Mouse (Mus musculus) liver, embryonic 16.5 days (tissue): Measurements from ENCODE around the gene Gm20671. TPM values are rescaled to one million over a fixed set of nuclear protein-coding genes. Genes with fewer than 3 reads are reported as not detected.
"Not testable (repeated sequence)": the region's sequence is repeated elsewhere in the genome, so short reads cannot be mapped to it uniquely, and the experiment has no call there.

Experiments used
- ATAC-seq: fragments of 200-750 bp; cut with Nextera tagmentation; 2 replicates; pipeline ENCODE4 v1.8.0; 2017; ENCODE audit warnings: low read depth, mild to moderate bottlenecking, moderate number of reproducible peaks, moderate library complexity
- H3K27ac ChIP-seq: fragments of 300-500 bp; sonication (generic); 2 replicates; pipeline ENCODE4 v1.5.1; 2014; ENCODE audit warnings: mild to moderate bottlenecking, low read length
- H3K27me3 ChIP-seq: fragments of 300-500 bp; sonication (generic); 2 replicates; pipeline ENCODE4 v1.6.1; 2014; ENCODE audit warnings: low read depth, low read length, mixed read lengths; ENCODE audit not compliant: control insufficient read depth, insufficient read depth
- H3K36me3 ChIP-seq: fragments of 300-500 bp; sonication (generic); 2 replicates; pipeline ENCODE4 v1.6.1; 2014; ENCODE audit warnings: mild to moderate bottlenecking; ENCODE audit not compliant: control insufficient read depth, insufficient read depth
- H3K4me1 ChIP-seq: fragments of 300-500 bp; sonication (generic); 2 replicates; pipeline ENCODE4 v1.6.1; 2014; ENCODE audit warnings: low read depth, low read length, mixed read lengths; ENCODE audit not compliant: control insufficient read depth
- H3K4me2 ChIP-seq: fragments of 300-500 bp; sonication (generic); 2 replicates; pipeline ENCODE4 v1.6.1; 2014; ENCODE audit warnings: low read depth, low read length, mixed read lengths
- H3K4me3 ChIP-seq: fragments of 300-500 bp; sonication (generic); 2 replicates; pipeline ENCODE4 v1.5.1; 2014; ENCODE audit warnings: low read depth, mild to moderate bottlenecking, low read length
- H3K9ac ChIP-seq: fragments of 300-500 bp; sonication (generic); 2 replicates; pipeline ENCODE4 v1.6.1; 2014; ENCODE audit warnings: low read depth, low read length
- H3K9me3 ChIP-seq: fragments of 300-500 bp; sonication (generic); replicated peaks from 2 replicates; pipeline ENCODE4 v1.6.1; 2016; ENCODE audit warnings: low read length; ENCODE audit not compliant: control insufficient read depth
- WGBS: fragments of 180-500 bp; shearing (Covaris S2); extraction: QIAGEN DNeasy Blood & Tissue Kit; methylation state at CpG from one replicate; pipeline ENCODE4 v1.1.7; 2014; ENCODE audit not compliant: insufficient replicate concordance; 5-methylcytosine and 5-hydroxymethylcytosine counted together
- polyA plus RNA-seq: library from polyadenylated mRNA; unstranded; fragments of >200 nt; fragmentation: Nextera tagmentation; extraction: Ambion mirVana; gene quantifications from 2 replicates; pipeline ENCODE4 v1.2.1, GENCODE M21; 2015

The Gm20671 gene
- polyA plus RNA-seq, 1 experiment from 2014 or later = not detected

DNA sequence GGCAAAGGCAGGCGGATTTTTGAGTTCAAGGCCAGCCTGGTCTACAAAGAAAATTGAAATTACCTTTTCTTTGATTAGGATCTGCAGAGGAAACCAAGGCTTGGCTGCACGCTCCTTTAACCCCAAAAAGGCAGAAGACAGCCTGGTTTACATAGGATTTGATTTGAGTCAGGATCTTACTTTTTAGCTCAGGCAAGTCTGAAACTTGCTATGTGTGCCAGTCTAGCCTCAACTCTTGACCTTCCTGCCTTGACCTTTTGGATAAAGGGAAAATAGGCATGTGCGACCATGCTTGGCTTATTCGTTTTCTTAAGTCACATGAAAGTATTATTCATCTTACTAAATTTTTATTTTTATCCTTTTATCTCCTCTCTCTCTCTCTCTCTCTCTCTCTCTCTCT, 27.9 kb upstream of the Gm20671 start:
- H3K4me2 ChIP-seq = no peak overlapping the region; the same call in none of the 2 replicates
- no peaks in the 10 kb centered on the region for H3K9me3 ChIP-seq
- H3K9ac ChIP-seq = no peak overlapping the region
- WGBS = 71% methylated on average over 4 of the region's 4 CpGs
- peaks cover 3% of the 10 kb centered on the region; the same call in 1 of the 2 replicates for H3K36me3 ChIP-seq
- no peak overlapping the region for H3K4me3 ChIP-seq
- H3K4me1 ChIP-seq = peaks cover 25% of the 10 kb centered on the region
- no peaks in the 10 kb centered on the region for H3K27me3 ChIP-seq
- H3K27ac ChIP-seq = peak overlapping the region; percentile 77
- no peak for ATAC-seq

DNA sequence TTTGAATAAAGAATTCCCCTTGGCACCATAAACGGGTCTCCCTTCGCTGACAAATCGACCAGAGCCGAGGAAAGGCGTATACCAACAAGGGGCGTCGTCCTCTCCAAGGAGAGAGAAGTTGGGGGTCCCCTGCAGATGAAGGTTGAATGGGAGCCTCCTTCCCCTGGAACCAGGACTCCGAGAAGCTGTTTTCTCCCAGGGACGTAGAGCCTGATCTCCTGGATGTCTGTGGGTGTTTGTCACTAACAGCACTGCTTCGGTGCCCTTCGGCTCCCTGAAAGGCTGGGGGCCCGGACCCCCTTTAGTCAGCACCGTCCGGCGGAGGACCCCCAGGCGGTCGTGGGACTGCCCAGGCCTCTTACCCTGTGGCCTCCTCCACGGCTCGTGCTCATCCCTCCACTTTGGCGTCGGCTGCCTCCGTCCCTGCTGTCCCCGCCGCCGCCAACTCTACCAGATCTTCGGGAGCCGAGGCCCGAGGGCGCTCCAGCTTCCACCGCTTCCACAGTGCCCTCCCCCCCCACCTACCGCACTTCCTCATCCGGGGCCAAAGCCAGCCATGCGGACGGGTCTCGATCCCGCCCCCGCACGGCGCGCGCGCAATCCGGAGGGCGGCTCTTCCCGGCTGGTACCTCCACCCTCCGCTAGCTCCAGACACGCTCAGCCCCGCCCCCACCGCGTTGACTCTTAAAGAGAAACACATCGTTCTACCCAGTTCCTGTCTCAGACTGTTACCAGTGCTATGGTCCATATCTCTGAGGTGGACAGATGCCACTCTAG, 27.0 kb upstream of the Gm20671 start, which contains the start of gene Prr14l:
TSS of gene Prr14l (minus strand) at position 526 of the 777 bp plus-strand sequence.
- peak; percentile 97 for ATAC-seq
- Histone ChIP-seq H3K4me2 (peak within 1 kb of the TSS; percentile 81), H3K9ac (peak within 1 kb of the TSS; percentile 98), H3K27me3 (no peaks in the 10 kb centered on the region), H3K36me3 (peaks cover 3% of the 10 kb centered on the region; the same call in 1 of the 2 replicates), H3K9me3 (no peaks in the 10 kb centered on the region), H3K4me1 (peaks cover 30% of the 10 kb centered on the region), H3K27ac (peak within 1 kb of the TSS; percentile 86), H3K4me3 (peak within 1 kb of the TSS; percentile 94)
- under 1% methylated on average over 45 of the region's 51 CpGs for WGBS

DNA sequence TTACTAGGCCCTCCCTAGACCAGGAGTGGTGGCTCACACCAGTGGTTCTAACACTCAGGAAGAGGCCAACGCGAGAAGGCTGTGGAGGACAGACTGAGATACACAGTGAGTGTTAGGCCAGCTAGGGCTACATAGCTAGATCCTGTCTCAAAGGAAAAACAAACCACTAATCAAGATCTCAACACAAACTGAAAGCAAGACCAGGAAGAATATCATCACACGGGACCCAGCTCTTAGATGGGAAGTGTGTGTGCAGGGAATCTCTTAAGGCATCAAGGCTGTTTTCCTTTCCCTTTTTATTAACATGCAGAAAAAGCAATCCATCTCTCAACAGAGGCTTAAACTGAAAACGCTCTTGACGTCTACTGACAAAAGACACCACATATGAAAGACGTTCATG, 25.1 kb upstream of the Gm20671 start:
- peak overlapping the region; percentile 46 for H3K9ac ChIP-seq
- no peak for ATAC-seq

DNA sequence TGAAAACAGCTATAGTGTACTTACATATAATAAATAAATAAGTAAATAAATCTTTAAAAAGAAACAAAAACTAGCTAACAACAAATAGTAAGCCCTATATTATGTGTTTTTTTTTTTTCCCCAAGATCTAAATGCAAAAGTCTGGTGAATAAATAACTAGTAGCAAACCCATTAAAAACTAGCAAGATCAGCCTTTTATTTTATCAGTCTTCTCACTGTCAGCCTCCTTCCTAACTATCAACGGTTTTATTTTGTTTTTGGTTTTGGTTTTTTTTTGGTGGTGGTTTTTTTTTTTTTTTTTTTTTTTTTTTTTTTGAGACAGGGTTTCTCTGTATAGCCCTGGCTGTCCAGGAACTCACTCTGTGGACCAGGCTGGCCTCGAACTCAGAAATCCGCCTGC, 22.7 kb upstream of the Gm20671 start:
- not testable (repeated sequence) for H3K4me2 ChIP-seq, H3K9ac ChIP-seq
- WGBS = 80% methylated on average over 3 of the region's 3 CpGs

More for the DNA sequence above, 25.1 kb upstream of the Gm20671 start:
- Histone ChIP-seq H3K27ac (peak overlapping the region; percentile 70), H3K36me3 (peaks cover 3% of the 10 kb centered on the region; the same call in 1 of the 2 replicates), H3K27me3 (no peaks in the 10 kb centered on the region), H3K4me2 (peak overlapping the region; percentile 81), H3K4me3 (peak overlapping the region; percentile 94), H3K9me3 (no peaks in the 10 kb centered on the region), H3K4me1 (peaks cover 35% of the 10 kb centered on the region)
- WGBS = 20% methylated on average over 6 of the region's 6 CpGs

DNA sequence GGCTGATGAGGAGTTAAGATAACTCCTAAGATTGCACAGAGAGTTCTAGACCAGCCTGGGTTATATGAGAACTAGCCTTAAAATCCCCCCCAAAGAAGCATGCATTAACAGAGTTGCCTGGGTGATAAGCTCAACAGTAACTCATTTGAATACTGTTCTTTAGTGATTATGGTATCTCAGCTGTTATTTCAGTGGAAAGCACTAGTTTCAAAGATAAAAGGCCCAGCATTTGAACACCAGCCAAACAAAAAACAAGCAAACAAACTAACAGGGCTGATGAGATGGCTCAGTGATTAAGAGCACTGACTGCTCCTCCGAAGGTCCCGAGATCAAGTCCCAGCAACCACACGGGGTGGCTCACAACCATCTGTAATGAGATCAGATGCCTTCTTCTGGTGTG, 22.3 kb upstream of the Gm20671 start:
- Histone ChIP-seq H3K4me2 (no peak overlapping the region), H3K36me3 (peaks cover 7% of the 10 kb centered on the region; the same call in 1 of the 2 replicates), H3K9me3 (no peaks in the 10 kb centered on the region), H3K9ac (no peak overlapping the region), H3K4me3 (no peak overlapping the region), H3K27ac (no peak overlapping the region), H3K27me3 (no peaks in the 10 kb centered on the region), H3K4me1 (peaks cover 28% of the 10 kb centered on the region)
- ATAC-seq = peak; percentile 46
- 39% methylated on average over 3 of the region's 3 CpGs for WGBS

More for the DNA sequence above, 22.7 kb upstream of the Gm20671 start:
- not testable (repeated sequence) for H3K4me3 ChIP-seq, H3K36me3 ChIP-seq, H3K27me3 ChIP-seq, H3K9me3 ChIP-seq, H3K27ac ChIP-seq, ATAC-seq
- peaks cover 31% of the 10 kb centered on the region for H3K4me1 ChIP-seq

DNA sequence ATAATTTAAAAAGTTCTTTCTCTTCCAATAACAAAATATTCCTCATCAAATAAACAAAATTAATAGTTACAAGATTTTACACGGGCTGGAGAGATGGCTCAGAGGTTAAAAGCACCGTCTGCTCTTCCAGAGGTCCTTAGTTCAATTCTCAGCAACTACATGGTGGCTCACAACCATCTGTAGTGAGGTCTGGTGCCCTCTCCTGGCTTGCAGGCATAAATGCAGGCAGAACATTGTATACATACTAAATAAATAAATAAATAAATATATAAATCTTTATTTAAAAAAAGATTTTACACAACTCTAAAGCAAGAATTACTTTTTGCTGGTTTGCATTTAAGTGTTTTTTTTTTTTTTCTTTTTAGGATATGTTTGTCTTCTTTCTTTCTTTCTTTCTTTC, 13.1 kb upstream of the Gm20671 start:
- peaks cover 39% of the 10 kb centered on the region for H3K36me3 ChIP-seq

DNA sequence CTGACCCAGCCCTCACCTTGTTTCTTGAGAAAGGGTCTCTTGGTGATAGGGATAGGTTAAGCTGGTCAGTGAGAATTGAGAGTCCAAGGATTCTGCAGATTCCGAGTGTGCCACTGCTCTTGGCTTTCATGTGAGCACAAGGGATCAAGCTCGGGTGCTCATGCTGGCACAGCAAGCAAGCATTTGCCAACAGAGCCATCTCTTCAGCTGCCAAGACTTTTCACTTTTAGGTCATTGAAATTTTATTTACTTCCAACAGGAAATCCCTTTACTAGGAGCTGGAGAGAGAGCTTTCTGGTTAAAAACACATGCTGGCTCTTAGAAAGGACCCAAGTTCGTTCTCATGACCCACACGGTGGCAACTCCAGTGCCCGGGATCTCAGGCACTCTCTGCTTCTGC, 10.1 kb upstream of the Gm20671 start:
- WGBS = 81% methylated on average over 5 of the region's 5 CpGs
- H3K27me3 ChIP-seq = no peaks in the 10 kb centered on the region
- ATAC-seq = no peak
- no peaks in the 10 kb centered on the region for H3K4me1 ChIP-seq
- peaks cover 40% of the 10 kb centered on the region for H3K36me3 ChIP-seq
- H3K4me3 ChIP-seq = no peak overlapping the region
- no peak overlapping the region for H3K9ac ChIP-seq
- H3K27ac ChIP-seq = no peak overlapping the region
- no peaks in the 10 kb centered on the region for H3K9me3 ChIP-seq
- H3K4me2 ChIP-seq = no peak overlapping the region

More for the DNA sequence above, 13.1 kb upstream of the Gm20671 start:
- ATAC-seq = no peak
- H3K27ac ChIP-seq = no peak overlapping the region
- H3K9me3 ChIP-seq = no peaks in the 10 kb centered on the region
- H3K4me1 ChIP-seq = no peaks in the 10 kb centered on the region
- no peaks in the 10 kb centered on the region for H3K27me3 ChIP-seq
- 86% methylated on average over 2 of the region's 2 CpGs for WGBS
- H3K4me2 ChIP-seq = no peak overlapping the region
- H3K9ac ChIP-seq = no peak overlapping the region
- H3K4me3 ChIP-seq = no peak overlapping the region

DNA sequence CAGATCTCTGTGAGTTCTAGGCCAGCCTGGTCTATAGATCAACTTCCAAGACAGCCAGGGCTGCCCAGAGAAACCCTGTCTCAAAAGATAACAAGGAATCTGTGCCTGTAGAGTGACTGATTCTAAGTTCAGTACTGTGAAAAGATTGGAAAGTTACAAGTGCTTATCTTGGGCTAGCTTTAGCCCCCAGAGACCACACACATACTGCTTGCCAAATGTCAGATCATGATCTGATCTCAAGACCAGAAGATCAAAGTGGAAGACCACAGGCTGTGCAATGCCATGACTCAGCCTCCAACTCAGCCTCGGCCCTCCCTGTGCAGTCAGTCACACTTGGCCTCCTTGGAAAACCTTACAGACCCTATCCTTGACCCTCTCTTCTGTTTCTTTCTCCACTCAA, 7.6 kb upstream of the Gm20671 start:
- H3K9ac ChIP-seq = no peak overlapping the region
- ATAC-seq = no peak
- H3K36me3 ChIP-seq = peaks cover 41% of the 10 kb centered on the region
- H3K9me3 ChIP-seq = no peaks in the 10 kb centered on the region
- no peak overlapping the region for H3K4me3 ChIP-seq
- no peaks in the 10 kb centered on the region for H3K27me3 ChIP-seq
- no peak overlapping the region for H3K27ac ChIP-seq
- WGBS = 43% methylated on average over 1 of the region's 1 CpGs
- H3K4me1 ChIP-seq = no peaks in the 10 kb centered on the region
- H3K4me2 ChIP-seq = no peak overlapping the region

DNA sequence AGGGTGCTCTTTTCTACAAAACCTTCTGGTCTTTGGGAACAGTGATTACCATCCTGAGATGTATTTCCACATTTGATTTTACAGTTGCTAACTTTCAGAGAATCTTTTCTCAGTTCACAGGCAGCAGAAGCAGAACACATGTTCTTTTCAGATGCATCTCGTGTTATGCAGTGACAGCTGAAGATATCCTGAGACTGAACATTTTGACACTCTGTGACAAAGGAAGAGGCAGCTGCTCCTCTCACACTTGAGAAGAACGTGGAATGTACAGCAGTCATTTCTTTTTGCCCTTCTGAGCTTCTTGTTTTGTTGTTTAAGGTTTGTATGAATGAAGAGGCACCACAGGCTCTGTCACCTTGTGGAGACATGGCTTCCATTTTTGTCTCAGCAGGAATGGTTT, 3.1 kb upstream of the Gm20671 start:
- H3K4me1 ChIP-seq = no peaks in the 10 kb centered on the region
- H3K9ac ChIP-seq = no peak overlapping the region
- no peaks in the 10 kb centered on the region for H3K27me3 ChIP-seq
- 79% methylated on average over 2 of the region's 2 CpGs for WGBS
- no peak overlapping the region for H3K4me3 ChIP-seq
- H3K4me2 ChIP-seq = no peak overlapping the region
- H3K9me3 ChIP-seq = no peaks in the 10 kb centered on the region
- no peak for ATAC-seq
- H3K36me3 ChIP-seq = peaks cover 35% of the 10 kb centered on the region
- no peak overlapping the region for H3K27ac ChIP-seq
